Mouse (Mus musculus) right cerebral cortex, adult 18-20 months (tissue): ENCODE measurements at regions not wholly inside any gene's neighbourhood (a gene's known extent, or its start where the extent isn't known, plus 50 kb on each side); places are given as distances from the start of the nearest gene placed in this dataset.

Experiments used
- DNase-seq: peaks from one replicate; pipeline ENCODE4 v3.0.0; 2022; ENCODE audit warnings: mixed read lengths

DNA sequence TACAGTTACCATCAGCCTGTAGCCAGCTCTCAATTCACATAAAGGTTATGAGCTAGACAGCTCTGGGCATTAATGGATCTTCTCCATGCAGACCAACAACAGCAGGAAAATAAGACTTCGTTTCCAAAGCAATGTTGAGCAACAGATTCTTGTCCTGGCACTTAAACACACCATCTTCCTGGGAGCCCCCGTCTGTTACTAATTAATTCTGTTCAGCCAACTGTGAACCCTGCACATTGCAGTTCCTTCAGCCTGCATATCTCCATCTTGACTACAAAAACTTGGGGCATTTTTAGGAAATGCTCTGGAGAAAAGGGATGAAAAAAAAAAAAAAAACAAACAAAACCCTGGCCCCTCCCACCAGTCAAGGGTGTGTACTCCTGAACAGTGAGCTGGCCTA is 131.2 kb downstream of the Gpat3 start:
- DNase-seq = no peak

DNA sequence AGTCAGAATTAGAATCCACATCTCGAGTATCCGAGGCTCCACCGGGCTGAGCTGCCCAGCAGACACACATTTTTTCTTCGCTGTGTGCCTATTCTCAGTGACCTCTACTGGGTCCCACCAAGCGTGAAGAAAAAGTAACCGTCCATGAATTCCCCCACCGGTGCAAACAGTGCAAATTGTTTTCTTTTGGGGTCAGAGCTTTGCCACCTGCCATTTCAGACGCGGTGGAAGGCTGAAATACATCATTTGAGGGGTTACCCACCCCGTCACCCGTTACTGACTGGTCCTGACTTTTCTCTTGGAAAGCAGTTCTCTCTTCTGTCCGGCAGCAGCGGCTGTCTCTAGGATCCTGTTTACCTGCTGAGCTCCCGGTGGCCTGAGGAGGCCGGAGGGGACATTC is 105.7 kb downstream of the Gpat3 start:
- no peak for DNase-seq
